Mouse (Mus musculus): ENCODE measurements around the gene Asl.

- TF ChIP-seq POLR2A (IDR thresholded peaks at IDR 0.05; ENCODE audit: control insufficient read depth, low read depth, low read length) = no peak
- no peak for TF ChIP-seq CTCF (IDR thresholded peaks at IDR 0.05; ENCODE audit: control insufficient read depth, insufficient read depth, insufficient replicate concordance, low read depth, low read length)
Measured at GRCm38 (mm10) chr5:130001356-130001987, 27.6 kb downstream of the Asl start.
